Mouse (Mus musculus) retina, postnatal 1 day (tissue): ENCODE data around the gene Srsf7.
A peak's percentile ranks its signal among the peaks of the same experiment; 100 is the strongest.
"Not testable (repeated sequence)": the region's sequence is repeated elsewhere in the genome, so short reads cannot be mapped to it uniquely, and the experiment has no call there.

Experiments
- DNase-seq: peaks from one replicate; pipeline ENCODE4 v3.0.0-alpha.2; 2012

Gene Srsf7

GRCm38 (mm10) chr17:80193075-80193474 lies 14.0 kb downstream of the Srsf7 start:
- DNase-seq, result peak; percentile 49

DNA sequence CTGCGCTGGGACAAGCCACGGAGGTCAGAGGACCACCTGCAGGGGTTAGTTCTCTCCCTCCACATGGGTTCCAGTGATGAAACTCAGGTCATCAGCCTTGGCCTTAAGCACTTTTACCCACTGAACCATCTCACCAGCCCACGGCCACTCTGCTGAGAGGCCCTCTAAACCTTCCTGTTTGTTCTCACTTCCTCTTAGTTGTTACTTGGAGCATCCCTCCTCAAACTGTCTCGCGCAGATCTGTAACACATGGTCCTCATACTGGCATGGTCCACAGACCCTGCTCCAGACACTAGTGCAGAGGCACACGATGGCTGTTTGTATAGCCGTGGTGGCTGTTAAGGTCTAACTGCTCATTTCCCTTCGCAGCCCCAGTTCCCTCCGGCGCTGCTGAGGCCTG lies 23.5 kb downstream of the Srsf7 start:
- no peak for DNase-seq

- DNase-seq, result no peak
Observed at GRCm38 (mm10) chr17:80180468-80180867, 26.6 kb downstream of the Srsf7 start.

DNA sequence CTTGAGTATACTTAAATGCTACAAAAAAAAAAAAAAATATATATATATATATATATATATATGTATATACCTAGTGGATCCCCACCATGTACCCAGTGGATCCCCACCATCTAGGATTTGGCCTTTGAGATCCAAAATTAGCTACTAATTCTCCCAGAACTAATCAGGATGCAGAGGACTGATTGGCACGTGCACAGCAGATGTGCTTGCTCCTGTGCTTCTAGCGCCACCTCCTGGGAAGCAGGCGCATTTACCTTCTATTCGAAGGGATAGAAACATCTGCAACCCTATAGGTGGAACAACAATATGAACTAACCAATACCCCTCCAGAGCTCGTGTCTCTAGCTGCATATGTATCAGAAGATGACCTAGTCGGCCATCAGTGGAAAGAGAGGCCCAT lies 27.1 kb downstream of the Srsf7 start:
- DNase-seq, result peak; percentile 88

DNA sequence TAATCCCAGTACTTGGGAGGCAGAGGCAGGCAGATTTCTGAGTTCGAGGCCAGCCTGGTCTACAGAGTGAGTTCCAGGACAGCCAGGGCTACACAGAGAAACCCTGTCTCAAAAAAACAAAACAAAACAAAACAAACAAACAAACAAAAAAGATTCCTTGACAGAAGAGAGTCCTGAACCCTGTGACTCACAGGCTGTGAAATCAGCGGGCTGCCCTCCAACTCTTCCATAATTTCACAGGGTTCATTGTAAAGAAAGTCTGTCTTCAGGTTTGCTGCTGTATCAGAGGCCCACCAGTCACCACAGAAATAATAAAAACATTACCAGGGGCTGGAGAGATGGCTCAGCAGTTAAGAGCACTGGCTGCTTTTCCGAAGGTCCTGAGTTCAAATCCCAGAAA lies 28.3 kb downstream of the Srsf7 start:
- not testable (repeated sequence) for DNase-seq

- DNase-seq, result no peak
Observed at GRCm38 (mm10) chr17:80175966-80176365, 31.1 kb downstream of the Srsf7 start.

GRCm38 (mm10) chr17:80175386-80175739 lies 31.7 kb downstream of the Srsf7 start:
- no peak for DNase-seq

DNA sequence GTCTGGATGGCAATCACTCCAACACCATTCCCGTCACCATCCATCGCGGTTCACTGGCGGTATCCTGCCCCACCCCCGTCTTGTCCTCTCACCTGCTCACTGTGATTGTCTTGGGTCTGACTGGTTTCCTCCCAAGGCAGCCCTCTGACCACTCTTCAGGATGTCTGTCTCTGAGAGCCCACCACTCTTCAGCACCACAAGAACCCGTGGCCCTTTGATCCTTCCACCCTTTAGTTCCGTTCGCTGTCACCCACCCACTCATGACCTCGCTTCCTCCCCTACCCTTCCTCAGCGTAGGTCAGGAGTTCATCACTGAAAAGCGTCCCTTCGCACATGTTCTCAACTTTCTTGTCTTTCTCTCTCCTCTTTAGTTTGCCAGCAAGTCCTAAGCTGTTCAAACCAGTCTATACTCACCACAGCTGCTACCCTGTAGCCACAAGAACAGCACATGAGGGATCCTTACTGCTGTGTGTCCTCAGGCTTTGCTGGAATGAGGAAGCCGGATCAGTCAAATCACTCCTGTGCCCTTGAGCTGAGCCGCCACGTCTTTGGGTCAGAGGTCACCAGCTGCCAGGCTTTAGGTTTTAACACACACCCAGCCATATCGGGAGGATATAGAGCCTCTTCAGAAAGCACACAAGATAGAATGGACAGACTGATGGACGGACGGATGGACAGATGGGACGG lies 32.3 kb downstream of the Srsf7 start:
- no peak for DNase-seq

GRCm38 (mm10) chr17:80174146-80174545 lies 33.0 kb downstream of the Srsf7 start:
- DNase-seq, result no peak

DNA sequence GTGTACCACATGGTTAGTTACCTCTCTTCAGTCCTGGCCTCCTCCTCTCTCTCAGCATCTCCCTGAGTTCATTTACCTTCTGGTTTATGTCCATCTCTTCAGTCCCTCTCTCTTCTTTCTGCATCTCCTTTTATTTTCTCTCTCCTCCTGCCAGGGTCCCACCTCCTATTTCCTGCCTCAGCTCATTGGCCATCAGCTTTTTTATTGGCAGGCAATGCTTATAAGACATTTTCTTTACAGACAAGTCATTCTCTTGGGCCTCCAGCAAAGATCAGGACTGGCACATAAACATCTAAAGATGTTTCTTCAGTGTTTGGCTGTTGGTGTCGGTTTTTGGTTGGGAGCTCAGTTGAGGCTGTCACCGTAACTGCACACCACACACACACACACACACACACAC lies 33.4 kb downstream of the Srsf7 start:
- DNase-seq, result no peak

- no peak for DNase-seq
Observed at GRCm38 (mm10) chr17:80172761-80173160, 34.3 kb downstream of the Srsf7 start.

DNA sequence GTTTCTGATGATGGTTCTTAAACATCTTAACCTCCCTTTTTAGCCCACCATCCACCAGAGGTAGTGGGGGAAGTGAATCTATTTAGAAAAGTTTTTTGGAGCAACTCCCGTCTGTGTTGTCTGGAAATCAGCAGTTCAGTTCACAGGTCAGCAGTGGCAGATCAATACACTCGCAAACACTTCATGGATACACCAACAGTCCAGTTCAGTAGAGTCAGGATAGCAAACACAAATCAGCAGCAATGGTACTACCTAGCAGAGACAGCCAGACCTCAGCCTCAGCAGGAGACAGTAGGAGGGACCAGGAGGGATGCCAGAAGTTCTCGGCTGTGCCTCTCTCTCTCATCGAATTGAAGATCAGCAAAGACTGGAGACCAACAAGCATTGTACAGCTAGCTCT lies 35.2 kb downstream of the Srsf7 start:
- no peak for DNase-seq

DNA sequence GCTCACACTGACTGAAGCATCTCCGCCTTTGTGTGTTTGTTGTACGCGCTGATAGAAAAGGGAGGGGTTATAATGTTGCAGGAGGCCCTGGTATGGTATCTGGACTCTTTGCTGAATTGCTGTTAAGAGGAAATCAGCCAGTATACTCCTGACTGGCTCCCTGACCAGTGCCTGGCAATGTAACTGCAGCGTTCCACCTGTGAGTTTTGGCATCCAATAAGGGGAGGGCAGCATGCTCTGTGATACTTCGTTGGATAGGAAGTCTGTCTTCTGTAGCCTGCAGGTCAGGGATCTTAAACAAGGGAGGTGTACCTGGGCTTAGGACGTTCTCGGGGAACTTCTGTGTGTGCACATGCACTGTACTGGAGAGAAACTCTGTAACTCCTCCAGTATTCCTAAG lies 36.2 kb downstream of the Srsf7 start:
- no peak for DNase-seq

GRCm38 (mm10) chr17:80169792-80170191 lies 37.3 kb downstream of the Srsf7 start:
- no peak for DNase-seq

DNA sequence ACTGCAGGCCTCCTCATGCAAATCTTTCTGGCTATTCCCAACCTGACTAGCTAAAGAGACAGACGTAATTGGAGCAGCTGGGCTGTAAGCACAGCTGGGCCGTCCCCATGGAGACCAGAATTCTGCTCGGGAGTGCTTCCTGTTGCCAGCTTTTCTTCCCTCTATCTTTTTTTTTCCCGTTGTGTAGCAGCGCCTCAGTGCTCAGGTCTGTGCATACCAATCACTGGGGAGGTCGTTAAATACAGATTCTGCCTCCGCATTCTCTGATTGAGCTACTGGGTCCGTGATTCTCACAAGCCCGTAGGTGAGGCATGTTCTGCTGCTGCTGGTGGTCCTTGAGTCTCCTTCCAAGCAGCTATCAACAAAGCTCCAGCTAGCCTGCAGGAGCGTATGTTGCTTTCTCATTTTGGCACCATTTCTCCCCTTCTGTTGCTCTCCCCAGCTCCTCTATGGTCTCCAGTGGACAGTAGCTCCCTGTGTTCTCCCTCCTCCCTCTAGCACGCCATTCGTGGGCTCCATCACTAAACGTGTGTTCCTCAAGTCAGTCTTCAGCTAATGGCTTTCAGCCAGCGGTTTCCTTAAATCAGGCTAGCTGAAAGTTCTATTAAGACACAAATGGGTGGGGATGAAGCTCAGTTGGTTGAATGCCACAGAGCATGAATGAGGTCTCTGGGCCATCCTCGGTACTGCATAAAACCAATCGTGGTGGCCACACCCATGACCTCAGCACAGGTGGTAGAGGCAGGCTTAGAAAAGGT lies 38.5 kb downstream of the Srsf7 start:
- peak; percentile 63 for DNase-seq

GRCm38 (mm10) chr17:80167851-80168251 lies 39.3 kb downstream of the Srsf7 start:
- peak; percentile 42 for DNase-seq

DNA sequence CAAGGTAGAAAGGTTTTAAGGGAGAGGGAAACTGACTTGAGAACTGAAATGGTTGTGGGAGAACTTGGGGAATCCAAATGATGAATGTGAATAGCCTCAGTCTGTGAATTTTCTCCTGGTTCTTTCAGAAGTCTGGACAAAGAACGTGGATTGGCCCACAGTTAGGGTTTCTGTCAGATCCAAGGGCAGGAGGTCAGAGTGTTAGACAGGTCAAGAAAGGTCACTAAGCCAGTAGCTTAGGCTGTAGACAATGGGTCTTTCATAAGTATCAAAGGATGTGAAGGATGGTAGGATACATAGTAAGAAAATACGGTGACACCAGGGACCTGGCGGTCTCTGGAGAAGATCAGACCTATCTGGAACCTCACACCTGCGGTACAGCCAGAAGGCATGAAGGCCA lies 39.7 kb downstream of the Srsf7 start:
- DNase-seq, result no peak

DNA sequence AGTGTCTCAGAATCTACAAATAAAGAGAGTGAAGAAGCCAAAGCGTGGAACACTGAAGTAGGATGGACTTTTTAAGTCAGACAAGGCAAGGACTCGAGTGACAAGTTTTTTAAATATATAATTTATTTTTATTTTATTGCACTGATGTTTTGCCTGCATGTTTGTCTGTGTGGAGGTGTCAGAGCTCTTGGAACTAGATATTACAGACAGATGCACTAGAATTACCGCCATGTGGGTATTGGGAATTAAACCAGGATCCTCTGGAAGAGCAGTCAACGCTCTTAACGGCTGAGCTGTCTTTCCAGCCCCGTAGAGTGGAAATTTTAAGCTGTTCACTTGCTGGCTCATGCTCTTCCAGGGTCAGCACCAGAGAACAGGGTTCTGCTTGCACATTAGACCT lies 40.8 kb downstream of the Srsf7 start:
- DNase-seq, result no peak

GRCm38 (mm10) chr17:80165741-80166140 lies 41.4 kb downstream of the Srsf7 start:
- DNase-seq, result no peak

DNA sequence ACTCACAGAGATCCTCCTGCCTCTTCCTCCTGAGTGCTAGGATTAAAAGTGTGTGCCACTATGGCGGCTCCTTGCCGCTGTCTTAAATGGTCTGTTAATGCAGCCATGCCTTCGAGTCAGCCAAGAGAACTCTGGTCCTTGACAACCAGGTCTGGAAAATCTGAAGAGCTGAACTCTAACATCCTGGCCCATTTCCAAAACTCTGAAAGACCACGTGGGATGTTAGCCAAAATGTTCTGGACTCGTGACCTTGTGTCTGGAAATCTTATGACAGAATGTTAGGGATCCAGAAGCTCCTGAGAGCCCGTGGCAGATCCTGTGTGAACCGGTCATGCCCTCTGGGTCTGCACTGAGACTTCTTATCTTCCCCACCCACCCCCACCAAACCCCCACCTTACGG lies 43.1 kb downstream of the Srsf7 start:
- DNase-seq, result no peak

- DNase-seq, result no peak
Observed at GRCm38 (mm10) chr17:80160454-80160853, 46.7 kb downstream of the Srsf7 start.

- no peak for DNase-seq
Observed at GRCm38 (mm10) chr17:80157489-80157888, 49.6 kb downstream of the Srsf7 start.

GRCm38 (mm10) chr17:80156905-80157304 lies 50.2 kb downstream of the Srsf7 start:
- no peak for DNase-seq

DNA sequence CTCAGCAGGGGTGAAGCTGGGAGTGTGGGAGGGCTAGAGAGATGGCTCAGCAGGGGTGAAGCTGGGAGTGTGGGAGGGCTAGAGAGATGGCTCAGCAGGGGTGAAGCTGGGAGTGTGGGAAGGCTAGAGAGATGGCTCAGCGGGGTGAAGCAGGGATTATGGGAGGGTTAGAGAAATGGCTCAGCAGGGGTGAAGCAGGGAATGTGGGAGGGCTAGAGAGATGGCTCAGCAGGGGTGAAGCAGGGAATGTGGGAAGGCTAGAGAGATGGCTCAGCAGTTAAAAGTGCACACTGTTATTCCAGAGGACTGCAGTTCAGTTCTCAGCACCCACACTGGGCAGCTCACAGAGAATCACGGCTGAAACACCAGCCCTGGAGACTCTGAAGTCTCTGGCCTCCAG lies 53.5 kb downstream of the Srsf7 start:
- no peak for DNase-seq
